10 mouse cellular contexts compared by ENCODE assay signal in genomic region chr17:35697429-35697758, GRCm38 (mm10). TPM values are rescaled to one million over a fixed set of nuclear protein-coding genes. Genes with fewer than 3 reads are reported as not detected.
DNase-seq lines count a peak whose midpoint lies in the region; ATAC-seq and TF ChIP-seq lines count a peak whose summit lies in the region.
"Had no signal": no experiment of that assay in that cellular context is flagged by ENCODE, and none has a peak within 500 bp of the region (broad histone marks: within the 10 kb centered on the region; RNA-seq: fewer than 3 reads in every experiment).

No protein-coding gene starts in this region.

- ATAC-seq in limb, embryonic 12.5 days (ENCODE audit: insufficient number of reproducible peaks, insufficient read depth, low FRiP score, low TSS enrichment, low read depth), result no peak

- H3K9me3 ChIP-seq in limb, embryonic 12.5 days, result peaks cover 8% of the 10 kb centered on the region; the same call in 1 of the 2 replicates

- H3K9ac ChIP-seq in heart, adult 2 months (ENCODE audit: low read depth, low read length), result no peak overlapping the region
- H3K9ac ChIP-seq in limb, embryonic 12.5 days (replicated peaks), result peak overlapping the region; percentile 56

- H3K27ac ChIP-seq in heart, adult 2 months, result peak overlapping the region; percentile 61
- peak overlapping the region; percentile 28; the same call in 1 of the 2 replicates for H3K27ac ChIP-seq in spleen, adult 2 months (ENCODE audit: insufficient read depth, low read length)
- peak overlapping the region; percentile 72 for H3K27ac ChIP-seq in limb, embryonic 12.5 days

- H3K79me2 ChIP-seq in heart, adult 2 months (replicated peaks; ENCODE audit: control insufficient read depth, insufficient read depth, low read length), result no peaks in the 10 kb centered on the region

- peak overlapping the region; percentile 59 for H3K4me2 ChIP-seq in limb, embryonic 12.5 days

- no peak for TF ChIP-seq CTCF in heart, adult 2 months (IDR thresholded peaks at IDR 0.05)
- no peak for TF ChIP-seq CTCF in spleen, adult 2 months (IDR thresholded peaks at IDR 0.05; ENCODE audit: extremely low read depth, insufficient read depth, insufficient read length, insufficient replicate concordance)

- 0 out of 2 replicates have a peak, but pooled peaks cover 1% of the 10 kb centered on the region for H3K27me3 ChIP-seq in heart, adult 2 months (ENCODE audit: control insufficient read depth, insufficient read depth, low read length)
- H3K27me3 ChIP-seq in spleen, adult 2 months (ENCODE audit: control insufficient read depth, insufficient read depth, low read length), result peaks cover 18% of the 10 kb centered on the region
- peaks cover 47% of the 10 kb centered on the region for H3K27me3 ChIP-seq in limb, embryonic 12.5 days

- 20% methylated on average over 1 of the region's 1 CpGs for WGBS in heart, adult 2 months
- 34% methylated on average over 1 of the region's 1 CpGs for WGBS in spleen, adult 2 months
- 35% methylated on average over 1 of the region's 1 CpGs for WGBS in limb, embryonic 12.5 days

- peak overlapping the region; percentile 23; the same call in 1 of the 2 replicates for H3K4me3 ChIP-seq in heart, adult 2 months
- H3K4me3 ChIP-seq in spleen, adult 2 months (ENCODE audit: extremely low read depth, insufficient read depth, insufficient read length), result no peak overlapping the region
- H3K4me3 ChIP-seq in limb, embryonic 12.5 days (replicated peaks), result peak overlapping the region; percentile 33

- no peaks in the 10 kb centered on the region; the same call in none of the 2 replicates for H3K36me3 ChIP-seq in heart, adult 2 months (ENCODE audit: control insufficient read depth, insufficient read depth, low read length)
- no peaks in the 10 kb centered on the region for H3K36me3 ChIP-seq in spleen, adult 2 months (ENCODE audit: control insufficient read depth, insufficient read depth, low read length)
- peaks cover 27% of the 10 kb centered on the region for H3K36me3 ChIP-seq in limb, embryonic 12.5 days

- TF ChIP-seq EP300 in heart, adult 2 months (IDR thresholded peaks at IDR 0.05; ENCODE audit: insufficient read depth, low read depth, low read length), result no peak

- TF ChIP-seq POLR2A in heart, adult 2 months (IDR thresholded peaks at IDR 0.05; ENCODE audit: insufficient read depth, low read depth, low read length), result no peak
- no peak for TF ChIP-seq POLR2A in spleen, adult 2 months (IDR thresholded peaks at IDR 0.05; ENCODE audit: low read depth, low read length)

- H3K4me1 ChIP-seq in heart, adult 2 months (ENCODE audit: control insufficient read depth, insufficient read depth, low read length), result peaks cover 7% of the 10 kb centered on the region; the same call in 1 of the 2 replicates
- peaks cover 7% of the 10 kb centered on the region; the same call in 1 of the 2 replicates for H3K4me1 ChIP-seq in spleen, adult 2 months (ENCODE audit: control insufficient read depth, insufficient read depth, insufficient read length)
- peaks cover 39% of the 10 kb centered on the region for H3K4me1 ChIP-seq in limb, embryonic 12.5 days (replicated peaks)

- no peak for DNase-seq in heart, adult 2 months
- no peak for DNase-seq in heart, adult 18-20 months
- no peak for DNase-seq in spleen, adult 2 months (ENCODE audit: low read depth in 1 of 2, low spot score in 2 of 2)
- DNase-seq in spleen, postnatal 4 days (ENCODE audit: low spot score in 2 of 2), result no peak
- no peak for DNase-seq in embryo, embryonic 11 days
- no peak for DNase-seq in spleen, postnatal 14 days (ENCODE audit: low spot score in 2 of 2)
- no peak for DNase-seq in yolk sac, embryonic 10.5 days (ENCODE audit: low spot score)

- intact Hi-C loops in heart, adult 2 months (cut with DNase I), result no loop called here

RNA-seq across cellular contexts. Expression of gene Ddr1, which starts 7.0 kb away (rescaled TPM):
- total RNA-seq in heart, adult 2 months (2021), result 10 to 100 TPM; 25.9 to 30.6 TPM
- 24.4 and 27.6 TPM in 2 replicates for polyA plus RNA-seq in heart, adult 2 months (2012; rRNA removed)
- 10 to 100 TPM; 21.7 to 24.0 TPM for total RNA-seq in heart, adult 18-20 months (2021)
- 27.0 and 38.7 TPM in 2 replicates for polyA plus RNA-seq in spleen, adult 2 months (2012; rRNA removed)
- 38.4 and 40.6 TPM in 2 replicates for polyA plus RNA-seq in limb, embryonic 12.5 days (2016; fragmentation: Nextera tagmentation; extraction: Ambion mirVana)
- total RNA-seq: granulocyte monocyte progenitor cell, adult 5-6 weeks had no signal

RNA-seq across cellular contexts. Expression of gene Gtf2h4, which starts 23.9 kb away (rescaled TPM):
- 10 to 100 TPM; 15.0 to 20.6 TPM for total RNA-seq in heart, adult 2 months (2021)
- polyA plus RNA-seq in heart, adult 2 months (2012; rRNA removed), result 19.2 and 21.0 TPM in 2 replicates
- total RNA-seq in heart, adult 18-20 months (2021), result 10 to 100 TPM; 21.3 to 23.5 TPM
- 21.7 and 23.5 TPM in 2 replicates for polyA plus RNA-seq in spleen, adult 2 months (2012; rRNA removed)
- polyA plus RNA-seq in limb, embryonic 12.5 days (2016; fragmentation: Nextera tagmentation; extraction: Ambion mirVana), result 53.6 and 58.2 TPM in 2 replicates

RNA-seq across cellular contexts. Expression of gene Vars2, which starts 30.0 kb away (rescaled TPM):
- 10 to 100 TPM; 26.6 to 28.3 TPM for total RNA-seq in heart, adult 2 months (2021)
- polyA plus RNA-seq in heart, adult 2 months (2012; rRNA removed), result 19.3 and 20.3 TPM in 2 replicates
- total RNA-seq in heart, adult 18-20 months (2021), result 10 to 100 TPM; 27.6 to 28.9 TPM
- 28.9 and 37.3 TPM in 2 replicates for polyA plus RNA-seq in spleen, adult 2 months (2012; rRNA removed)
- 20.0 and 23.4 TPM in 2 replicates for polyA plus RNA-seq in limb, embryonic 12.5 days (2016; fragmentation: Nextera tagmentation; extraction: Ambion mirVana)

RNA-seq across cellular contexts. Expression of gene Mucl3, which starts 53.9 kb away (rescaled TPM):
- total RNA-seq in heart, adult 2 months (2021), result not detected
- not detected in 2 replicates for polyA plus RNA-seq in heart, adult 2 months (2012; rRNA removed)
- total RNA-seq in heart, adult 18-20 months (2021), result not detected
- polyA plus RNA-seq in spleen, adult 2 months (2012; rRNA removed), result not detected in 2 replicates
- polyA plus RNA-seq in limb, embryonic 12.5 days (2016; fragmentation: Nextera tagmentation; extraction: Ambion mirVana), result 0.08 and 0.10 TPM in 2 replicates
- total RNA-seq: granulocyte monocyte progenitor cell, adult 5-6 weeks had no signal
- polyA plus RNA-seq: liver, embryonic 16.5 days had no signal
